Mouse (Mus musculus): ENCODE measurements around the gene Dach1. TPM values are rescaled to one million over a fixed set of nuclear protein-coding genes. Genes with fewer than 3 reads are reported as not detected.

The Dach1 gene
- total RNA-seq, 2 experiments from 2014 or later, result 2.5 to 3.0 TPM

GRCm38 (mm10) chr14:98109929-98110328 is 59.6 kb downstream of the Dach1 start:
- no peak for DNase-seq (ENCODE audit: low spot score in 2 of 2)

GRCm38 (mm10) chr14:98108764-98109163 is 60.8 kb downstream of the Dach1 start:
- DNase-seq (ENCODE audit: low spot score in 2 of 2), result no peak

- no peak for DNase-seq (ENCODE audit: low spot score in 2 of 2)
Measured at GRCm38 (mm10) chr14:98106208-98106607, 63.4 kb downstream of the Dach1 start.

- no peak for DNase-seq (ENCODE audit: low spot score in 2 of 2)
Measured at GRCm38 (mm10) chr14:98104314-98104955, 65.1 kb downstream of the Dach1 start.

- no peak for DNase-seq (ENCODE audit: low spot score in 2 of 2)
Measured at GRCm38 (mm10) chr14:98095229-98095628, 74.3 kb downstream of the Dach1 start.

- DNase-seq (ENCODE audit: low spot score in 2 of 2), result no peak
Measured at GRCm38 (mm10) chr14:98089246-98089645, 80.3 kb downstream of the Dach1 start.

GRCm38 (mm10) chr14:98087355-98087754 is 82.2 kb downstream of the Dach1 start:
- no peak for DNase-seq (ENCODE audit: low spot score in 2 of 2)

- DNase-seq (ENCODE audit: low spot score in 2 of 2), result no peak
Measured at GRCm38 (mm10) chr14:98086794-98087193, 82.8 kb downstream of the Dach1 start.

GRCm38 (mm10) chr14:98085141-98085540 is 84.4 kb downstream of the Dach1 start:
- no peak for DNase-seq (ENCODE audit: low spot score in 2 of 2)

GRCm38 (mm10) chr14:98084720-98085119 is 84.8 kb downstream of the Dach1 start:
- DNase-seq (ENCODE audit: low spot score in 2 of 2), result no peak

GRCm38 (mm10) chr14:98083419-98083818 is 86.1 kb downstream of the Dach1 start:
- no peak for DNase-seq (ENCODE audit: low spot score in 2 of 2)

- DNase-seq (ENCODE audit: low spot score in 2 of 2), result no peak
Measured at GRCm38 (mm10) chr14:98080014-98080413, 89.6 kb downstream of the Dach1 start.

- no peak for DNase-seq (ENCODE audit: low spot score in 2 of 2)
Measured at GRCm38 (mm10) chr14:98077996-98078395, 91.6 kb downstream of the Dach1 start.

GRCm38 (mm10) chr14:98073421-98074080 is 96.0 kb downstream of the Dach1 start:
- no peak for DNase-seq (ENCODE audit: low spot score in 2 of 2)

GRCm38 (mm10) chr14:98072647-98073420 is 96.7 kb downstream of the Dach1 start:
- no peak for DNase-seq (ENCODE audit: low spot score in 2 of 2)

GRCm38 (mm10) chr14:98071877-98072276 is 97.7 kb downstream of the Dach1 start:
- no peak for DNase-seq (ENCODE audit: low spot score in 2 of 2)

GRCm38 (mm10) chr14:98067273-98067905 is 102.2 kb downstream of the Dach1 start:
- DNase-seq (ENCODE audit: low spot score in 2 of 2), result no peak

GRCm38 (mm10) chr14:98064190-98064589 is 105.4 kb downstream of the Dach1 start:
- DNase-seq (ENCODE audit: low spot score in 2 of 2), result no peak

GRCm38 (mm10) chr14:98049329-98049728 is 120.2 kb downstream of the Dach1 start:
- DNase-seq (ENCODE audit: low spot score in 2 of 2), result no peak

- no peak for DNase-seq (ENCODE audit: low spot score in 2 of 2)
Measured at GRCm38 (mm10) chr14:98048403-98048802, 121.2 kb downstream of the Dach1 start.

GRCm38 (mm10) chr14:98047670-98048069 is 121.9 kb downstream of the Dach1 start:
- no peak for DNase-seq (ENCODE audit: low spot score in 2 of 2)

- no peak for DNase-seq (ENCODE audit: low spot score in 2 of 2)
Measured at GRCm38 (mm10) chr14:98046960-98047359, 122.6 kb downstream of the Dach1 start.
